Mouse (Mus musculus) C2C12 (cell line): ENCODE data around the gene Ccl2.
A peak's percentile ranks its signal among the peaks of the same experiment; 100 is the strongest.

Source experiments
- CEBPB ChIP-seq: IDR thresholded peaks from one replicate; pipeline ENCODE4 v1.6.1; 2011; ENCODE audit warnings: low read depth, mild to moderate bottlenecking, control low read depth, moderate library complexity
- CTCF ChIP-seq: IDR thresholded peaks from one replicate; pipeline ENCODE4 v1.5.1; 2011; ENCODE audit not compliant: control insufficient read depth, insufficient read depth, insufficient read length
- FOSL1 ChIP-seq: IDR thresholded peaks from one replicate; pipeline ENCODE4 v1.8.0; 2011; ENCODE audit warnings: mild to moderate bottlenecking, low read length; ENCODE audit not compliant: poor library complexity, insufficient read depth, severe bottlenecking
- MAX ChIP-seq: IDR thresholded peaks from one replicate; pipeline ENCODE4 v1.6.1; 2011; ENCODE audit warnings: mild to moderate bottlenecking, control low read depth
- MYOD1 ChIP-seq: IDR thresholded peaks from one replicate; pipeline ENCODE4 v1.6.1; 2011; ENCODE audit warnings: low read depth; ENCODE audit not compliant: control insufficient read depth, insufficient read length
- USF1 ChIP-seq: IDR thresholded peaks from one replicate; pipeline ENCODE4 v1.6.1; 2011; ENCODE audit warnings: low read depth, mild to moderate bottlenecking, control low read depth, moderate library complexity

DNA sequence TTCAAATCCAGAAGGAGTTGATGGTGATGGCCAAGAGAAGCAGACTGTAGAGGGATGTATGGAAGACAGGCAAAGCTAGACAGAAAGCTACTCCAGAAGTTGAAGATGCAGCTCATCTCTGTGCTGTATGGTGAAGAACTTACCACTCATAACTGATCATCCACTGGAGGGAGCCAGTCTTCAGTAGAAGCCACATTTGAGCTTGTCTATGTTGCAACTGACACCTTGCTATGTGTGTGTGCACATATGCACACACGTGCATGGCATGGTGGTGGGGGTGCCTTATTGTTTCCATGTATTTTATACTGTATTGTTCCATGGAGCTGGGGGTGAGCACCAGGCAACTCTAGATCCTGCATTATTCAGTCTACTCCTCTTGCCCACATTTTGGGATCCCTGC, 37.0 kb downstream of the Ccl2 start:
- TF ChIP-seq CTCF: no peak
- TF ChIP-seq MAX: no peak
- TF ChIP-seq FOSL1: no peak
- no peak for TF ChIP-seq USF1
- TF ChIP-seq CEBPB: peak; percentile 42
- TF ChIP-seq MYOD1: no peak
